Mouse (Mus musculus) liver, embryonic 14.5 days (tissue): Measurements from ENCODE around the gene Mapre3.

ENCODE experiments used
- CTCF ChIP-seq: IDR thresholded peaks from 2 replicates; pipeline ENCODE4 v1.5.1; 2016; ENCODE audit warnings: antibody characterized with exemption, low read depth, control low read depth
- EP300 ChIP-seq: IDR thresholded peaks from 2 replicates; pipeline ENCODE4 v1.6.1; 2016; ENCODE audit warnings: antibody characterized with exemption, low read depth

- TF ChIP-seq CTCF (no peak), EP300 (no peak)
Measured at GRCm38 (mm10) chr5:30913060-30913841, 98.8 kb downstream of the Mapre3 start, which contains the start of gene Emilin1.
